8 mouse cellular contexts compared by ENCODE assay signal in genomic region chr7:19603849-19604605, GRCm38 (mm10). TPM values are rescaled to one million over a fixed set of nuclear protein-coding genes. Genes with fewer than 3 reads are reported as not detected.
A peak's percentile ranks its signal among the peaks of the same experiment; 100 is the strongest.
DNase-seq lines count a peak whose midpoint lies in the region; ATAC-seq lines count a peak whose summit lies in the region.

Gene Clasrp (minus strand): TSS chr7:19604486.

- H3K27me3 ChIP-seq in heart, embryonic 13.5 days (replicated peaks) = no peaks in the 10 kb centered on the region
- no peaks in the 10 kb centered on the region for H3K27me3 ChIP-seq in liver, embryonic 12.5 days (replicated peaks)
- no peaks in the 10 kb centered on the region for H3K27me3 ChIP-seq in stomach, embryonic 15.5 days (replicated peaks)

- peak; percentile 95 for DNase-seq in CD4-positive helper T cell, adult 2 months (ENCODE audit: low read depth, low spot score)
- DNase-seq in brain, embryonic 18.5 days (ENCODE audit: low read depth, low spot score) = peak; percentile 78
- peak; percentile 98 for DNase-seq in kidney, postnatal 10 days
- DNase-seq in natural killer cell, adult 2 months (ENCODE audit: low spot score in 2 of 2) = peak; percentile 94 to 96

- 1% methylated on average over 57 of the region's 57 CpGs for WGBS in heart, embryonic 13.5 days
- under 1% methylated on average over 57 of the region's 57 CpGs for WGBS in liver, embryonic 12.5 days (ENCODE audit: insufficient replicate concordance)
- WGBS in stomach, embryonic 15.5 days = 1% methylated on average over 57 of the region's 57 CpGs

- H3K4me2 ChIP-seq in heart, embryonic 13.5 days = peak within 1 kb of the TSS; percentile 84
- peak within 1 kb of the TSS; percentile 86 for H3K4me2 ChIP-seq in liver, embryonic 12.5 days
- H3K4me2 ChIP-seq in stomach, embryonic 15.5 days = peak within 1 kb of the TSS; percentile 72

- H3K9me3 ChIP-seq in heart, embryonic 13.5 days = no peaks in the 10 kb centered on the region
- H3K9me3 ChIP-seq in liver, embryonic 12.5 days (replicated peaks) = no peaks in the 10 kb centered on the region
- H3K9me3 ChIP-seq in stomach, embryonic 15.5 days = no peaks in the 10 kb centered on the region

- H3K4me3 ChIP-seq in heart, embryonic 13.5 days = peak within 1 kb of the TSS; percentile 91
- H3K4me3 ChIP-seq in liver, embryonic 12.5 days = peak within 1 kb of the TSS; percentile 89
- H3K4me3 ChIP-seq in stomach, embryonic 15.5 days (replicated peaks) = peak within 1 kb of the TSS; percentile 100

- peak within 1 kb of the TSS; percentile 79 for H3K27ac ChIP-seq in heart, embryonic 13.5 days (replicated peaks)
- H3K27ac ChIP-seq in liver, embryonic 12.5 days = peak within 1 kb of the TSS; percentile 81
- peak within 1 kb of the TSS; percentile 80 for H3K27ac ChIP-seq in stomach, embryonic 15.5 days

- ATAC-seq in erythroid progenitor cell, adult 5-6 weeks (replicated peaks; ENCODE audit: low FRiP score, poor library complexity, severe bottlenecking) = peak; percentile 99
- peak; percentile 86 for ATAC-seq in heart, embryonic 13.5 days (ENCODE audit: extremely low read depth, insufficient number of reproducible peaks, low FRiP score, low TSS enrichment)
- ATAC-seq in liver, embryonic 12.5 days = peak; percentile 89
- peak; percentile 90 for ATAC-seq in stomach, embryonic 15.5 days (ENCODE audit: insufficient read depth, low FRiP score, low read depth)

- H3K36me3 ChIP-seq in heart, embryonic 13.5 days = peaks cover 40% of the 10 kb centered on the region
- H3K36me3 ChIP-seq in liver, embryonic 12.5 days = peaks cover 35% of the 10 kb centered on the region
- peaks cover 5% of the 10 kb centered on the region; the same call in 1 of the 2 replicates for H3K36me3 ChIP-seq in stomach, embryonic 15.5 days

- peak within 1 kb of the TSS; percentile 98 for H3K9ac ChIP-seq in heart, embryonic 13.5 days
- H3K9ac ChIP-seq in liver, embryonic 12.5 days = peak within 1 kb of the TSS; percentile 93
- peak within 1 kb of the TSS; percentile 100 for H3K9ac ChIP-seq in stomach, embryonic 15.5 days

- peaks cover 33% of the 10 kb centered on the region for H3K4me1 ChIP-seq in heart, embryonic 13.5 days
- peaks cover 29% of the 10 kb centered on the region for H3K4me1 ChIP-seq in liver, embryonic 12.5 days
- H3K4me1 ChIP-seq in stomach, embryonic 15.5 days = peaks cover 21% of the 10 kb centered on the region

RNA-seq across cellular contexts. Expression of gene Clasrp, which starts in this region (rescaled TPM):
- total RNA-seq in erythroid progenitor cell, adult 5-6 weeks (2015; ENCODE audit: low replicate concordance) = 12.3 and 14.3 TPM in 2 replicates
- total RNA-seq in erythroid progenitor cell, adult 5-6 weeks (2017; ENCODE audit: low replicate concordance) = 19.9 and 45.4 TPM in 2 replicates
- polyA plus RNA-seq in heart, embryonic 13.5 days (2015; fragmentation: Nextera tagmentation; extraction: Ambion mirVana) = 30.8 and 31.8 TPM in 2 replicates
- polyA plus RNA-seq in liver, embryonic 12.5 days (2016; fragmentation: Nextera tagmentation; extraction: Ambion mirVana) = 23.9 and 24.2 TPM in 2 replicates
- 44.8 and 48.3 TPM in 2 replicates for polyA plus RNA-seq in stomach, embryonic 15.5 days (2015; fragmentation: Nextera tagmentation; extraction: Ambion mirVana)

Comparison
In these comparisons a context has a peak if more than half of its experiments do, and no peak if none do; other contexts are left out.
1. Peak in every context shown above with its lines: DNase-seq, ATAC-seq, H3K4me3 ChIP-seq and H3K27ac ChIP-seq.